Mouse (Mus musculus): ENCODE data around the gene Tulp2. TPM values are rescaled to one million over a fixed set of nuclear protein-coding genes. Genes with fewer than 3 reads are reported as not detected.

Gene Tulp2
- total RNA-seq, 2 experiments from 2014 or later: not detected

DNA sequence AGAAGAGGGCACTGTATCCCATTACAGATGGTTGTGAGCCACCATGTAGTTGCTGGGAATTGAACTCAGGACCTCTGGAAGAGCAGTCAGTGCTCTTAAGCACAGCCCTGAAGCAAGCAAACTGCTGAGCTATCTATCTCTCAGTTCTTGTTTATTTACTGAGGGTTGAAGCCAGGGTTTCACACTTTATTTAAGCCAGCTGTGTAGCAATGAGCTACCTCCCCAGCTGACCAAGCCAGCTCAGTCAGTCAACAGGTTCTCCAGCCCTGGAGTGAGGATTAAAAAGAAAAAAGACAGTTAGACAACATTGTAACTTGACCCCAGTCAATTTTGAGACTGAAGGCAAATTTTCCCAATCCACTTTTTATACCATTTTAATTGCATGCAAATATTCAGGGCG lies 54.0 kb downstream of the Tulp2 start:
- DNase-seq (ENCODE audit: low spot score in 2 of 2): no peak
- intact Hi-C loops (cut with DNase I): no loop called here

- intact Hi-C loops (cut with DNase I): no loop called here
Observed at GRCm38 (mm10) chr7:45537602-45538001, 55.9 kb downstream of the Tulp2 start.

GRCm38 (mm10) chr7:45538163-45539041 lies 56.7 kb downstream of the Tulp2 start:
- intact Hi-C loops (cut with DNase I): no loop called here
- peak; percentile 71 to 73 for DNase-seq (ENCODE audit: low spot score in 2 of 2)

More at GRCm38 (mm10) chr7:45537602-45538001, 55.9 kb downstream of the Tulp2 start:
- no peak for DNase-seq (ENCODE audit: low spot score in 2 of 2)

DNA sequence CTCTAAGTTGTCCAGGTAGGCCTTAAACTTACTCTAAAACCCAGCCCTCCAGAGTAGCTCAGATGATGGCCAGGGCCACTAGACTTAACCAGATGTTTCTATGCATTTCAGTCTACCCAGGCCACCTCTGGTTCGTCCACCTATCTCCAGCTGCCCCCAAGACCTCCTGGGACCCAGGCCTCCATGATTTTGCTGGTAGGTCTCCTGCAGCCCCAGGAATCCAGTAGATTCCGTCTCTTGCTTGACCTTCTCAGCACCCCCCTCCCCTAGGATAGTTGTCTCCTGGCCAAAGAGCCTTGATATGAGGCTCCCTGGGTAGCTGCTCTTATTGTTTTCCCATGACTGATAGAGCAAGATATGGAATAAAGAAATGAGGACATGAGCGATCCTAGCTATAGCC lies 57.4 kb downstream of the Tulp2 start:
- DNase-seq (ENCODE audit: low spot score in 2 of 2): no peak
- intact Hi-C loops (cut with DNase I): no loop called here

DNA sequence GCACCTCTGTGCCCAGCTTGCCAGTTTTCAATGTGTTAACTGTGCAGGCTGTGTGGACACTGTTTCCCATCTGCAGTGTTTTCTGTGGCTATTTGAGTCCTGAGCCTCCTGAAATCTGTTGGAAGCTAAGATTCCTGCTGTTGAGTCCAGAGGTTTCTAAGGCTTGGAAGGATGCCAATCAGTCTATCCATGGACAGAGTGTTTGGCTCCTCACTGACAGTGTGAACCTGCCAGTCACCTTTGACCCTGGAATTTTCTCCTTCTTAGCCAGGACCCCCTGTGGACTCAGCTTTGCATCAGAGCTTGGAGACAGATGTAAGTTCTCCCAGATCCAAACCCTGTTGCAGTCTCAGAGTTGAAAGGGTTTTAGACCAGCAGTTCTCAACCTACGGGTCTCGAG lies 58.5 kb downstream of the Tulp2 start:
- DNase-seq (ENCODE audit: low spot score in 2 of 2): no peak
- intact Hi-C loops (cut with DNase I): no loop called here

- no peak for DNase-seq (ENCODE audit: low spot score in 2 of 2)
- intact Hi-C loops (cut with DNase I): no loop called here
Observed at GRCm38 (mm10) chr7:45544525-45544924, 62.8 kb downstream of the Tulp2 start.

GRCm38 (mm10) chr7:45549641-45550436 lies 68.2 kb downstream of the Tulp2 start:
- no peak for DNase-seq (ENCODE audit: low spot score in 2 of 2)
- intact Hi-C loops (cut with DNase I): no loop called here

DNA sequence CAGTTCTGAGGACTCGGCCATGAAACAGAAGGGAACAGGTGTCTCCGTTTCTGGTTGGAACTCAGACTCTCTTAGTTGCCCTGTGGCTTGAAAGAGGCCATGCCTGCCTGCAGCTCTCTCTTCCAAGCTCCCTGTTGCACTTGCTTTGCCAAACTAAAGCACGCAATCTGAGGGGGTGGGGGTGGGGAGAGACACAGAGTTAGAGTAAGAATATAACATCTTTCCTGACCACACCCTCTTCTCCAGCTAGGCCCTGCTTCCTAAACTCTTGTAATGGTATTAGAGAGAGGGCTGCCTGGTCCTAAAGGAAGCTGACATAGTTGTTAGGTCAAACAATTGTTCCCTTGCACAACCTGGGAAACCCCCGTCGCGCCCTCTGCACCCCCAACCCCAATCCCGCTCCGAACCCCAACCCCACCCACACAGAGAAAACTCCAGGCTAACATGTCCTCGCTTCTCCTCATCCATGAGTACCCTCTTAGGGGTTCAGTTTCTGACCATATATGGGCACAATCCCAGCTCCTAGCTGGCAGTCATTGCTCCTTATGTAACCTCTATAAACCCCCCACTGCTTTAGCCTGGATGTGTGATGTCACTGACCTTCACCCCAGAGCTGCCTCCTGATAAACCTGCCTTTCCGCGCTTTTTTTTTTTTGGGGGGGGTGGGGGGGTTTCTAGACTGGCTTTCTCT lies 69.3 kb downstream of the Tulp2 start:
- intact Hi-C loops (cut with DNase I): no loop called here
- no peak for DNase-seq (ENCODE audit: low spot score in 2 of 2)

- no peak for DNase-seq (ENCODE audit: low spot score in 2 of 2)
- intact Hi-C loops (cut with DNase I): no loop called here
Observed at GRCm38 (mm10) chr7:45551512-45551883, 69.8 kb downstream of the Tulp2 start.

DNA sequence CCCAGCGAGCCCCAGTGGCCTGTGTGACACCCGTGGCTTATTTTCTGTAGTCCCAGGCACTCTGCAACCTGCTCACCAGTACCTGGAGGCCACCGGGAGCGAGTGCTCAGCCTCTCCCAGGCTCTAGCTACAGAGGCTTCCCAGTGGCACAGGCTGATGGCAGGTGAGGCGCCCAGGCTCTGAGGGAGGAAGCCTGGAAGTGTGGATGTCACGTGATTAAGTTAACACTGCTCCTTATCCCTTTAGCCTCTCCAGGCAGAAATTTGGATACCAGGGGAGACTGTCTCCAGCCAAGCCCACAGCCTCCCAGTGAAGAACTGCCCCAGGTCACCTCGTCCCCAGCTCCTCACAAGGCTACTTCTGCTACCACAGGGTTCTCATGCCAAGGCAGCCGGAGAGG lies 71.8 kb downstream of the Tulp2 start:
- intact Hi-C loops (cut with DNase I): no loop called here
- no peak for DNase-seq (ENCODE audit: low spot score in 2 of 2)

DNA sequence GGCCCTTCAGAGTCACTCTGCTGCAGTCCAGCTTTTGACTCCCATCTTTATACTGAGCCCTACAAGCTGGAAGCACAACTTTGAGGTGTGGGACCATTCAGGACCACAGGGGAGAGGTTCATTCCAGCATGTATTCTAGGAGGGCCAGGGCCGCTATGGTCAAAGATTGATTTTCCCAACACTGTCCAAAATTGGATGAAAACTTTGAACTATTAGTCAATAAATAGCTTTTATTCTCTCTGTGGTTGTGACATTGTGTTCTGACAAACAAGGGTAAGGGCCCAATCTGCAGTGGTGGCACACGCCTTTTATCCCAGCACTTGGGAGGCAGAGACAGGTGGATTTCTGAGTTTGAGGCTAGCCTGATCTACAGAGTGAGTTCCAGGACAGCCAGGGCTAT lies 72.3 kb downstream of the Tulp2 start:
- DNase-seq (ENCODE audit: low spot score in 2 of 2): no peak
- intact Hi-C loops (cut with DNase I): no loop called here

DNA sequence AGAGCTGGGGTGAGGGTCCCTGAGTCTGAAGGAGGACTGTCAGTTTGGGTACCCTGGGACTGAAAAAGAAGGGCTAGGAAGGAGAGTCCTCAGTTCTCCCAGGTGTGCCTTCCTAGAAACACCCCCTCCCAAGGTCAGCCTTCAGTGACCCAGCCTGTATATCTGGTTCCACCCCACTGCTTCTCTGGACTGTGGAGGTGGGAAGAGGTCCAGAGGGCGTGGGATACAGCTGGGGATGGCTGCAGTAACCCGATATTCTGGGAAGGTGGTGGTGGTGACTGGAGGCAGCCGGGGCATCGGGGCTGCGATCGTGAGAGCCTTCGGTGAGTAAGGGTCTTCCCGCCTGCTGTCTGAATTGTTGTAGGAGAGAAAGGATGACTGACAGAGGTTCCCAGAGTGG lies 73.1 kb downstream of the Tulp2 start, which contains the start of gene Hsd17b14:
Gene Hsd17b14, plus strand, starts transcription at position 150 of the 400 bp plus-strand sequence.
- intact Hi-C loops (cut with DNase I): no loop called here
- DNase-seq (ENCODE audit: low spot score in 2 of 2): no peak

GRCm38 (mm10) chr7:45555787-45556186 lies 74.1 kb downstream of the Tulp2 start:
- intact Hi-C loops (cut with DNase I): no loop called here
- DNase-seq (ENCODE audit: low spot score in 2 of 2): peak; percentile 53 to 72

GRCm38 (mm10) chr7:45558907-45559306 lies 77.2 kb downstream of the Tulp2 start:
- intact Hi-C loops (cut with DNase I): no loop called here
- DNase-seq (ENCODE audit: low spot score in 2 of 2): no peak

- intact Hi-C loops (cut with DNase I): loop anchor here (2.0 kb wide), 2 partner anchors 83 to 155 kb away; partner anchors contain the start of gene Kcna7
- no peak for DNase-seq (ENCODE audit: low spot score in 2 of 2)
Observed at GRCm38 (mm10) chr7:45560241-45560640, 78.6 kb downstream of the Tulp2 start.

GRCm38 (mm10) chr7:45560843-45561623 lies 79.4 kb downstream of the Tulp2 start:
- intact Hi-C loops (cut with DNase I): loop anchor here (2.0 kb wide), 2 partner anchors 84 to 156 kb away; partner anchors contain the start of gene Kcna7

GRCm38 (mm10) chr7:45561624-45562520 lies 80.2 kb downstream of the Tulp2 start:
- no peak for DNase-seq (ENCODE audit: low spot score in 2 of 2)
- intact Hi-C loops (cut with DNase I): loop anchor here (2.0 kb wide), 2 partner anchors 85 to 157 kb away; partner anchors contain the start of gene Kcna7

More at GRCm38 (mm10) chr7:45560843-45561623, 79.4 kb downstream of the Tulp2 start:
- DNase-seq (ENCODE audit: low spot score in 2 of 2): peak; percentile 87 to 90

- intact Hi-C loops (cut with DNase I): no loop called here
- no peak for DNase-seq (ENCODE audit: low spot score in 2 of 2)
Observed at GRCm38 (mm10) chr7:45564811-45565210, 83.1 kb downstream of the Tulp2 start.
